Mouse (Mus musculus) spleen, adult 2 months (tissue): Measurements from ENCODE around the gene Stxbp5l. TPM values are rescaled to one million over a fixed set of nuclear protein-coding genes. Genes with fewer than 3 reads are reported as not detected.
"Not testable (repeated sequence)": the region's sequence is repeated elsewhere in the genome, so short reads cannot be mapped to it uniquely, and the experiment has no call there.

Experiments used
- DNase-seq, 2 experiments: peaks; one replicate each; pipeline versions ENCODE4 v3.0.0 to v3.0.0-alpha.2; 2012 to 2021; ENCODE audit warnings: low spot score in 2 of 2, low read depth in 1 of 2
- H3K27ac ChIP-seq: fragments of 200-500 bp; 2 replicates; pipeline ENCODE4 v1.5.1; 2012; ENCODE audit warnings: low read length, inconsistent platforms; ENCODE audit not compliant: insufficient read depth
- H3K27me3 ChIP-seq: fragments of 200-500 bp; 2 replicates; pipeline ENCODE4 v1.6.1; 2012; ENCODE audit warnings: mild to moderate bottlenecking, moderate library complexity, low read length, inconsistent platforms; ENCODE audit not compliant: control insufficient read depth, insufficient read depth
- H3K36me3 ChIP-seq: fragments of 200-500 bp; 2 replicates; pipeline ENCODE4 v1.6.1; 2012; ENCODE audit warnings: mild to moderate bottlenecking, low read length, inconsistent platforms; ENCODE audit not compliant: control insufficient read depth, insufficient read depth
- H3K4me1 ChIP-seq: fragments of 200-500 bp; 2 replicates; pipeline ENCODE4 v1.6.1; 2011; ENCODE audit warnings: inconsistent platforms; ENCODE audit not compliant: control insufficient read depth, insufficient read depth, insufficient read length
- H3K4me3 ChIP-seq: fragments of 200-500 bp; 2 replicates; pipeline ENCODE4 v1.5.1; 2011; ENCODE audit warnings: mild to moderate bottlenecking, inconsistent platforms; ENCODE audit not compliant: insufficient read depth, insufficient read length; ENCODE audit errors: extremely low read depth
- CTCF ChIP-seq: fragments of 200-500 bp; IDR thresholded peaks from 2 replicates; pipeline ENCODE4 v1.5.1; 2011; ENCODE audit warnings: mild to moderate bottlenecking, inconsistent platforms; ENCODE audit not compliant: insufficient read depth, insufficient read length, insufficient replicate concordance; ENCODE audit errors: extremely low read depth
- POLR2A ChIP-seq: fragments of 200-500 bp; IDR thresholded peaks from 2 replicates; pipeline ENCODE4 v1.6.1; 2011; ENCODE audit warnings: low read depth, low read length, inconsistent platforms
- WGBS: fragments of 180-500 bp; shearing (Covaris S2); methylation state at CpG from one replicate; pipeline ENCODE4 v1.1.7; 2018; 5-methylcytosine and 5-hydroxymethylcytosine counted together
- polyA plus RNA-seq: library from polyadenylated mRNA; depleted of rRNA; stranded (reverse); fragments of >200 nt; gene quantifications from 2 replicates; pipeline ENCODE4 v1.2.3, GENCODE M21; 2012

Gene Stxbp5l
- polyA plus RNA-seq, 1 experiment = not detected

- Histone ChIP-seq H3K36me3 (no peaks in the 10 kb centered on the region), H3K27ac (no peak overlapping the region), H3K4me1 (no peaks in the 10 kb centered on the region), H3K27me3 (no peaks in the 10 kb centered on the region), H3K4me3 (no peak overlapping the region)
- DNase-seq = no peak
- 87% methylated on average over 2 of the region's 2 CpGs for WGBS
- no peak for TF ChIP-seq CTCF
- TF ChIP-seq POLR2A = no peak
Measured at GRCm38 (mm10) chr16:37363958-37364357, 20.8 kb downstream of the Stxbp5l start.

- 83% methylated on average over 3 of the region's 3 CpGs for WGBS
- Histone ChIP-seq H3K4me1 (no peaks in the 10 kb centered on the region), H3K4me3 (no peak overlapping the region), H3K27ac (no peak overlapping the region), H3K27me3 (no peaks in the 10 kb centered on the region), H3K36me3 (no peaks in the 10 kb centered on the region)
- no peak for DNase-seq
- TF ChIP-seq CTCF (no peak), POLR2A (no peak)
Measured at GRCm38 (mm10) chr16:37355621-37356020, 29.1 kb downstream of the Stxbp5l start.

GRCm38 (mm10) chr16:37347092-37347491, 37.7 kb downstream of the Stxbp5l start:
- Histone ChIP-seq H3K36me3 (no peaks in the 10 kb centered on the region), H3K27me3 (no peaks in the 10 kb centered on the region), H3K27ac (no peak overlapping the region), H3K4me1 (no peaks in the 10 kb centered on the region), H3K4me3 (no peak overlapping the region)
- TF ChIP-seq CTCF = no peak
- TF ChIP-seq POLR2A = no peak
- DNase-seq = no peak
- WGBS = 22% methylated on average over 3 of the region's 3 CpGs

GRCm38 (mm10) chr16:37344960-37345359, 39.8 kb downstream of the Stxbp5l start:
- H3K27ac ChIP-seq = no peak overlapping the region
- WGBS = 62% methylated on average over 2 of the region's 2 CpGs
- no peaks in the 10 kb centered on the region for H3K27me3 ChIP-seq
- TF ChIP-seq CTCF = no peak
- no peak for TF ChIP-seq POLR2A
- DNase-seq = no peak
- H3K4me3 ChIP-seq = no peak overlapping the region
- H3K4me1 ChIP-seq = no peaks in the 10 kb centered on the region
- no peaks in the 10 kb centered on the region for H3K36me3 ChIP-seq

GRCm38 (mm10) chr16:37341446-37341845, 43.3 kb downstream of the Stxbp5l start:
- H3K27me3 ChIP-seq, H3K4me3 ChIP-seq: not testable (repeated sequence)

GRCm38 (mm10) chr16:37338177-37338576, 46.6 kb downstream of the Stxbp5l start:
- H3K27ac ChIP-seq = no peak overlapping the region
- WGBS = 87% methylated on average over 1 of the region's 1 CpGs
- no peak for DNase-seq
- H3K36me3 ChIP-seq = no peaks in the 10 kb centered on the region
- no peaks in the 10 kb centered on the region for H3K4me1 ChIP-seq
- no peak overlapping the region for H3K4me3 ChIP-seq
- TF ChIP-seq POLR2A (no peak), CTCF (no peak)
- no peaks in the 10 kb centered on the region for H3K27me3 ChIP-seq

More at GRCm38 (mm10) chr16:37341446-37341845, 43.3 kb downstream of the Stxbp5l start:
- not testable (repeated sequence) for DNase-seq, H3K27ac ChIP-seq, H3K4me1 ChIP-seq, H3K36me3 ChIP-seq

- Histone ChIP-seq H3K27me3 (no peaks in the 10 kb centered on the region), H3K4me3 (no peak overlapping the region), H3K27ac (no peak overlapping the region), H3K4me1 (no peaks in the 10 kb centered on the region), H3K36me3 (no peaks in the 10 kb centered on the region)
- 83% methylated on average over 1 of the region's 1 CpGs for WGBS
- DNase-seq = no peak
- TF ChIP-seq CTCF (no peak), POLR2A (no peak)
Measured at GRCm38 (mm10) chr16:37337529-37337928, 47.2 kb downstream of the Stxbp5l start.

GRCm38 (mm10) chr16:37304441-37304840, 80.3 kb downstream of the Stxbp5l start:
- no peak for DNase-seq
- TF ChIP-seq CTCF = no peak
- no peak for TF ChIP-seq POLR2A
- Histone ChIP-seq H3K27me3 (no peaks in the 10 kb centered on the region), H3K4me3 (no peak overlapping the region), H3K36me3 (no peaks in the 10 kb centered on the region), H3K27ac (no peak overlapping the region), H3K4me1 (no peaks in the 10 kb centered on the region)
- WGBS = 80% methylated on average over 1 of the region's 1 CpGs
